Mouse (Mus musculus): ENCODE results near the gene Rab2b. TPM values are rescaled to one million over a fixed set of nuclear protein-coding genes. Genes with fewer than 3 reads are reported as not detected.
"Not testable (repeated sequence)": the region's sequence is repeated elsewhere in the genome, so short reads cannot be mapped to it uniquely, and the experiment has no call there.

Rab2b gene
- total and polyA plus RNA-seq, 3 experiments: 3.0 to 5.9 TPM; not detected in 1

DNA sequence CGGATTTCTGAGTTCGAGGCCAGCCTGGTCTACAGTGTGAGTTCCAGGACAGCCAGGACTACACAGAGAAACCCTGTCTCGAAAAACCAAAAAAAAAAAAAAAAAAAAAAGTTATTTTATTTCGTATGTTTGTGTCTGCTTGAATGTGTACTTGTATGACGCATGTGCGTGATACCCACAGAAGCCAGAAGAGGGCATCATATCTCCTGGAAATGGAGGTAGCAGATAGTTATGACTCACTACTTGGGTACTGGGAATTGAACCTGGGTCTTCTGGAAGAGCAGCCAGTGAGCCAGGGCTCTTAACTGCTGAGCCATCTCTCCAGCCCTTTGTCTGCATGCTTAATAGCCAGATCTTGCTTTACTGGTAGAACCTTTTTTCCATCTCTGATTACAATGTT, 31.0 kb upstream of the Rab2b start:
- TF ChIP-seq TBP (IDR thresholded peaks at IDR 0.05; ENCODE audit: low read depth, low read length) (peak; percentile 73), RAD21 (IDR thresholded peaks at IDR 0.05; ENCODE audit: low read depth, low read length) (peak; percentile 26), SMC3 (IDR thresholded peaks at IDR 0.05; ENCODE audit: low read depth, low read length) (peak; percentile 37), CTCF (IDR thresholded peaks at IDR 0.05 in 2 of 3, conservative IDR thresholded peaks at IDR 0.05 in 1 of 3; ENCODE audit: control insufficient read depth in 1 of 3, insufficient read depth in 1 of 3, low read depth in 2 of 3, low read length in 3 of 3, poor library complexity in 1 of 3, severe bottlenecking in 1 of 3) (peak; percentile 23 to 40 (median 26); a peak in 5 of 6 replicates)
- not testable (repeated sequence) for H3K79me2 ChIP-seq (ENCODE audit: control insufficient read depth, insufficient read depth, low read length, poor library complexity); H3K9me3 ChIP-seq (replicated peaks; ENCODE audit: insufficient read depth, low read length); H3K27ac ChIP-seq (ENCODE audit: control insufficient read depth, low read depth, low read length); H3K4me3 ChIP-seq (ENCODE audit: control insufficient read depth in 1 of 2, insufficient read depth in 1 of 2, low read depth in 2 of 2, low read length in 2 of 2); H3K9ac ChIP-seq (ENCODE audit: control insufficient read depth, low read depth, low read length, poor library complexity, severe bottlenecking); H3K27me3 ChIP-seq (ENCODE audit: control insufficient read depth in 1 of 2, insufficient read depth in 2 of 2, low read length in 2 of 2)
- Histone ChIP-seq H3K36me3 (ENCODE audit: control insufficient read depth in 1 of 2, insufficient read depth in 2 of 2, low read length in 2 of 2) (peaks cover 0 to 13% of the 10 kb centered on the region in 2 experiments; a peak in 2 of 4 replicates), H3K4me1 (ENCODE audit: control insufficient read depth in 1 of 2, insufficient read depth in 2 of 2, low read length in 2 of 2) (peaks cover 6 to 11% of the 10 kb centered on the region in 2 experiments)
- DNase-seq (ENCODE audit: low read depth, low spot score): peak; percentile 66

DNA sequence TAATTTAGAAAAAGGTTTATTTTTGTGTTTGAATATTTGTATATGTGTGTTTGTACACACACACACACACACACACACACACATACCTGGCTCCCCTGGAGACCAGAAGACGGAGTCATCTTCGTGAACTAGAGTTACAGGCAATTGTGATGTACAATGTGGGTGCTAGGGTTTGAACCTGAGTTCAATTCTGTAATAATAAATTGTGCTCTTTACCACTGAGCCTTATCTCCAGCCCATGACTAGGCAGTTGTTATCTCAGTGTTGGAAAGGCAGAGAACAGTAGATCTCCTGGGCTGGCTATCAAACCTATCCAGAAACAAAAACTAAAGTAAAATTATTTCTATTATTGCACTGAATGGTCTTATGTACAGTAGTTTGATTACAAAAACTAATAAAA, 26.8 kb upstream of the Rab2b start:
- peaks cover 0 to 24% of the 10 kb centered on the region in 2 experiments; a peak in 3 of 4 replicates for H3K36me3 ChIP-seq (ENCODE audit: control insufficient read depth in 1 of 2, insufficient read depth in 2 of 2, low read length in 2 of 2)
- H3K9me3 ChIP-seq (replicated peaks; ENCODE audit: insufficient read depth, low read length): no peaks in the 10 kb centered on the region
- H3K4me1 ChIP-seq (ENCODE audit: control insufficient read depth in 1 of 2, insufficient read depth in 2 of 2, low read length in 2 of 2): peaks cover 9 to 13% of the 10 kb centered on the region in 2 experiments
- H3K27me3 ChIP-seq (ENCODE audit: control insufficient read depth in 1 of 2, insufficient read depth in 2 of 2, low read length in 2 of 2): no peaks in the 10 kb centered on the region
- peak overlapping the region; percentile 7 to 95; a peak in 3 of 4 replicates for H3K4me3 ChIP-seq (ENCODE audit: control insufficient read depth in 1 of 2, insufficient read depth in 1 of 2, low read depth in 2 of 2, low read length in 2 of 2)
- H3K27ac ChIP-seq (ENCODE audit: control insufficient read depth, low read depth, low read length): peak overlapping the region; percentile 94
- peak overlapping the region; percentile 41 for H3K9ac ChIP-seq (ENCODE audit: control insufficient read depth, low read depth, low read length, poor library complexity, severe bottlenecking)
- H3K79me2 ChIP-seq (ENCODE audit: control insufficient read depth, insufficient read depth, low read length, poor library complexity): peaks cover 14% of the 10 kb centered on the region
- DNase-seq (ENCODE audit: low read depth, low spot score): peak; percentile 80
- TF ChIP-seq RAD21 (IDR thresholded peaks at IDR 0.05; ENCODE audit: low read depth, low read length) (no peak), MAX (IDR thresholded peaks at IDR 0.05; ENCODE audit: low read length) (no peak), MAFK (IDR thresholded peaks at IDR 0.05; ENCODE audit: borderline replicate concordance, low read depth, low read length) (peak; percentile 76), HCFC1 (IDR thresholded peaks at IDR 0.05; ENCODE audit: low read depth, low read length) (peak; percentile 65), BHLHE40 (IDR thresholded peaks at IDR 0.05; ENCODE audit: borderline replicate concordance, low read depth, low read length) (peak; percentile 34; the same call in 1 of the 2 replicates), MXI1 (IDR thresholded peaks at IDR 0.05; ENCODE audit: low read depth, low read length) (no peak), GABPA (IDR thresholded peaks at IDR 0.05; ENCODE audit: low read depth, low read length) (peak; percentile 80), EP300 (IDR thresholded peaks at IDR 0.05; ENCODE audit: low read depth in 1 of 2, low read length in 2 of 2) (peak; percentile 92 to 95), JUND (IDR thresholded peaks at IDR 0.05; ENCODE audit: low read depth, low read length) (no peak), TAL1 (IDR thresholded peaks at IDR 0.05; ENCODE audit: low read length) (peak; percentile 27; the same call in 1 of the 2 replicates), MYB (IDR thresholded peaks at IDR 0.05; ENCODE audit: low read depth, low read length) (no peak), CHD2 (IDR thresholded peaks at IDR 0.05; ENCODE audit: low read length) (no peak), CHD1 (IDR thresholded peaks at IDR 0.05; ENCODE audit: low read depth, low read length) (no peak), POLR2A (IDR thresholded peaks at IDR 0.05; ENCODE audit: control insufficient read depth in 1 of 2, insufficient read depth in 1 of 2, low read depth in 1 of 2, low read length in 2 of 2, poor library complexity in 1 of 2) (peak in 1 of 2 experiments; percentile 52; a peak in 2 of 4 replicates), MEF2A (IDR thresholded peaks at IDR 0.05; ENCODE audit: extremely low read depth, insufficient replicate concordance, low read depth, low read length, poor library complexity, severe bottlenecking) (no peak), SIN3A (IDR thresholded peaks at IDR 0.05; ENCODE audit: low read length) (peak; percentile 82), MAZ (IDR thresholded peaks at IDR 0.05; ENCODE audit: low read depth, low read length) (no peak), POLR2AphosphoS2 (IDR thresholded peaks at IDR 0.05; ENCODE audit: low read length) (peak; percentile 81; the same call in 1 of the 2 replicates), TBP (IDR thresholded peaks at IDR 0.05; ENCODE audit: low read depth, low read length) (peak; percentile 56; the same call in 1 of the 2 replicates), KAT2A (conservative IDR thresholded peaks at IDR 0.05; ENCODE audit: low read depth, low read length) (peak; percentile 15; the same call in 1 of the 2 replicates), USF2 (IDR thresholded peaks at IDR 0.05; ENCODE audit: borderline replicate concordance in 1 of 2, insufficient read depth in 1 of 2, low read depth in 1 of 2, low read length in 2 of 2) (no peak), NRF1 (IDR thresholded peaks at IDR 0.05; ENCODE audit: insufficient read depth, low read depth, low read length, poor library complexity, severe bottlenecking) (no peak), MYC (IDR thresholded peaks at IDR 0.05; ENCODE audit: low read depth, low read length) (no peak), GATA1 (IDR thresholded peaks at IDR 0.05; ENCODE audit: low read depth, low read length) (peak; percentile 98), ZMIZ1 (IDR thresholded peaks at IDR 0.05; ENCODE audit: low read depth, low read length) (0 out of 2 replicates have a peak, but pooled peaks have one; percentile 33), CTCF (IDR thresholded peaks at IDR 0.05 in 2 of 3, conservative IDR thresholded peaks at IDR 0.05 in 1 of 3; ENCODE audit: control insufficient read depth in 1 of 3, insufficient read depth in 1 of 3, low read depth in 2 of 3, low read length in 3 of 3, poor library complexity in 1 of 3, severe bottlenecking in 1 of 3) (no peak), E2F4 (IDR thresholded peaks at IDR 0.05; ENCODE audit: borderline replicate concordance, low read depth, low read length) (no peak), ETS1 (IDR thresholded peaks at IDR 0.05; ENCODE audit: low read depth, low read length) (peak; percentile 88), ELF1 (IDR thresholded peaks at IDR 0.05; ENCODE audit: low read depth, low read length) (no peak)
